Mouse (Mus musculus) limb, embryonic 10.5 days (tissue): ENCODE measurements around the gene Fbf1. TPM values are rescaled to one million over a fixed set of nuclear protein-coding genes. Genes with fewer than 3 reads are reported as not detected.

Experiments
- DNase-seq: peaks from one replicate; pipeline ENCODE4 v3.0.0-alpha.2; 2017; ENCODE audit warnings: low spot score
- H3K27ac ChIP-seq: fragments of 300-500 bp; sonication (generic); 2 replicates; pipeline ENCODE4 v1.5.1; 2016; ENCODE audit warnings: mild to moderate bottlenecking
- H3K27me3 ChIP-seq: fragments of 300-500 bp; sonication (generic); 2 replicates; pipeline ENCODE4 v1.6.1; 2016; ENCODE audit warnings: low read depth, mild to moderate bottlenecking; ENCODE audit not compliant: poor library complexity, severe bottlenecking
- H3K36me3 ChIP-seq: fragments of 300-500 bp; sonication (generic); 2 replicates; pipeline ENCODE4 v1.6.1; 2016; ENCODE audit warnings: mild to moderate bottlenecking, moderate library complexity
- H3K4me1 ChIP-seq: fragments of 300-500 bp; sonication (generic); 2 replicates; pipeline ENCODE4 v1.6.1; 2016
- H3K4me3 ChIP-seq: fragments of 300-500 bp; sonication (generic); 2 replicates; pipeline ENCODE4 v1.5.1; 2016; ENCODE audit warnings: mild to moderate bottlenecking, moderate library complexity
- H3K9me3 ChIP-seq: fragments of 300-500 bp; sonication (generic); replicated peaks from 2 replicates; pipeline ENCODE4 v1.6.1; 2016; ENCODE audit warnings: mild to moderate bottlenecking
- WGBS: fragments of 180-500 bp; shearing (Covaris S2); methylation state at CpG from one replicate; pipeline ENCODE4 v1.1.7; 2016; 5-methylcytosine and 5-hydroxymethylcytosine counted together
- polyA plus RNA-seq: library from polyadenylated mRNA; unstranded; fragments of >200 nt; fragmentation: Nextera tagmentation; extraction: Ambion mirVana; gene quantifications from 2 replicates; pipeline ENCODE4 v1.2.1, GENCODE M21; 2016

Fbf1 gene
- polyA plus RNA-seq, 1 experiment from 2014 or later: 56.8 TPM

DNA sequence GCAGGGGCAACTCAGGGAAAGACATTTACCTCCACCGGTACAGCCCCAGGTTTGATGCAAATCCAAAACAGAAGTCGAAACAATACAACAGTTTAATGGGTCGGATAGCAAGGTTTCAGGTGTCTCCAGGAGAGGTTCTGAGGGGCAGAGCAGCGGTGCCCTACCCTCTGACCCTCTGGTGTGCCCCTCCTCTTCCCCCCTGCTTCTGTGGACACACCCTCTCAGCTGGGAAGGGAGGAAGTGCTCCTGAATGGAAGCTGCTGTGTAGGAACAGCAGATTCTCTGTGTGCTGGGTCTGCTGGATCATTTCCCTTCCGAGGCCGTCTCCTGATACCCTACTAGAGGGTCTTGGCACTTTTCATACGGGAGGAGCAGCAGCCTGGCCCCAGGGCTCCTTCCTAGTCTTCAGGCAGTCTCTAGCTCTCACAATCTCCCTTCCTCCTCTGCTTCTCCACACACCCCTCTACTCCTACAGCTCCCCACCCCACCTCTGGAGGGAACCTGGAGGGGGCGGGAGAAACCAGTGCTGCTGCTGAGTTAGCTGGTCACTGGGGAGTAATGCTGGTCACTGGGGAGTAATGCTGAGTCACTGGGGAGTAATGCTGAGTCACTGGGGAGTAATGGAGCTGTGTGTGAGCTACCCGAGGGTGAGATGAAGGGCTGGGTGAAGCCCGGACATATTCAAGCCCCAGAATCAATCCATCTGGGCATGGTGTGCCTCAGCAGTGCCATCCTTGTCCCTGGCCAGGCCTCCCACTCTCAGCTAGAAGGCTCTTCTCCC lies 25.6 kb downstream of the Fbf1 start:
- H3K27ac ChIP-seq: peak overlapping the region; percentile 32; the same call in 1 of the 2 replicates
- no peaks in the 10 kb centered on the region for H3K9me3 ChIP-seq
- 71% methylated on average over 10 of the region's 10 CpGs for WGBS
- no peaks in the 10 kb centered on the region for H3K27me3 ChIP-seq
- H3K4me3 ChIP-seq: no peak overlapping the region
- DNase-seq: no peak
- peaks cover 62% of the 10 kb centered on the region for H3K36me3 ChIP-seq
- H3K4me1 ChIP-seq: peaks cover 38% of the 10 kb centered on the region

DNA sequence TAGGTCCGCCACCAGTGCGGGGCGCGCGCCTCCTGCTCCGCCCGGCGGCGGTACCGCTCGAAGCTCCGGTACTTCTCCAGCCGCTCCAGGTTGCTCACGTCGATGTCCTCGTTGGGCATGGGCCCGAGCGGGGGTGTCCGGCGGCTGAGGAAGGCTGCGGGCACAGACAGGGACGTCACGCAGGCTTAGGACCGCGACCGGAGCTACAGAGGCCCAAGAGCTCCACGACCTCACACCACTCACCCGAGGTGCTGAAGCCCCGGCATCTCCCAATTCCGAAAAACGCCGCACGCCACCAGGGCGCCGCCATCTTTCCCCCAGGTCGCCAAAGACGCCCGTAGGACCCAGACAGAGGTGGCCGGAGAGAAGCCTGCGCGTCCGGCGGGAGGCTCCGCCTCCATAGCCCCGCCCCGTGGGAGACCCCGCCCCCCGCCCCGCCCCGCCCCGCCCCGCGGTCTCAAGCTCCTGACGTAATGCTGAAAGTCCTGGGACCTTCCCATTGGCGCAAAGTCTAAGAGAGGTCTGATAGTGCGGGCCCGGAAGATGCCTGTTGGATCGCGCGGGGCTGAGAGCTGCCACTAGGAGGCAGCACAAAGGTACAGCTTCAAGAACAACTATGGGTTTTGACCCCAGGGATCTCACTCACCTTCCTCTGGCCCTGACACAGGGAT lies 29.4 kb downstream of the Fbf1 start, which contains the start of gene Mrpl38:
Gene Mrpl38, minus strand, starts transcription at position 401 of the 671 bp plus-strand sequence.
- peaks cover 60% of the 10 kb centered on the region for H3K36me3 ChIP-seq
- WGBS: under 1% methylated on average over 60 of the region's 60 CpGs
- H3K27me3 ChIP-seq: no peaks in the 10 kb centered on the region
- H3K9me3 ChIP-seq: no peaks in the 10 kb centered on the region
- peak within 1 kb of the TSS; percentile 94 for H3K27ac ChIP-seq
- peak within 1 kb of the TSS; percentile 95 for H3K4me3 ChIP-seq
- peak; percentile 99 for DNase-seq
- H3K4me1 ChIP-seq: peaks cover 31% of the 10 kb centered on the region

DNA sequence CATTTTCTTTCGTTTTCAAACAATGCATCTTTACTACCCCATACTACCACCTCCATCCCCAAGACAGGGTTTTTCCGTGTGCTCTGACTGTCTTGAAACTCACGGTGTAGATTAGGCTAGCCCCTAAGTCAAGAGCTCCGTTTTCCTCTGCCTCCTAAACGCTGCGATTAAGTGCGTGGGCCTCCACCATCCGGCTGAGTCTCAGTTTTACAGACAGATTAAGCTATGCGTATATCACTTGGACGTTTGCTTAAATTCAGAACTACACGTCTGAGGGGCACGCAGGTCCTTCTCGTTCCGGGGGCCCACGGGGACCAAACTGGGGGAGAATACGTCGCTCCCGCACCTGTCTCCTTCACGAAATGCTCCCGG lies 29.9 kb downstream of the Fbf1 start:
- Histone ChIP-seq H3K36me3 (peaks cover 60% of the 10 kb centered on the region), H3K4me1 (peaks cover 34% of the 10 kb centered on the region), H3K27ac (peak overlapping the region; percentile 94), H3K9me3 (no peaks in the 10 kb centered on the region), H3K27me3 (no peaks in the 10 kb centered on the region), H3K4me3 (peak overlapping the region; percentile 95)
- no peak for DNase-seq
- 2% methylated on average over 20 of the region's 20 CpGs for WGBS

DNA sequence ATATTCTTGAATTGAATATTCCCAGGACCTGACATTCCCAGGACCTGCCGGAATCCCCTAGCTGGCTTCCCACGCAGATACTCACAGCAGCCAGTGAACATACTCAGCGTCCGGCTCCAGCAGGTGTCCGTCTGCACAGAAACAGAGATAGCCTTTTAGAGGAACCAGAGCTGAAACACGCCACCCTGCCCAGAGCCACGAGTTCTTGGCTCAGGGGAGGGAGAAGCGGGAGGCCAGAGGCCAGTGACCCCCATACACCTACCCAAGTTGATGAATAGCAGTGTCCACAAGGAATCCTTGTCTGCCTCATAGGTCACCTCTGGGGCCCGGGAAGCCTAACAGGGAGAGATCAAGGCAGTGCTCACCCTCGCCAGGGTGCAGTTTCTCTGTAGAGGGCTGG lies 33.8 kb downstream of the Fbf1 start:
- H3K4me3 ChIP-seq: no peak overlapping the region
- H3K4me1 ChIP-seq: peaks cover 50% of the 10 kb centered on the region
- H3K36me3 ChIP-seq: peaks cover 60% of the 10 kb centered on the region
- no peak overlapping the region for H3K27ac ChIP-seq
- no peaks in the 10 kb centered on the region for H3K9me3 ChIP-seq
- WGBS: 88% methylated on average over 10 of the region's 10 CpGs
- no peak for DNase-seq
- peaks cover 5% of the 10 kb centered on the region; the same call in 1 of the 2 replicates for H3K27me3 ChIP-seq

DNA sequence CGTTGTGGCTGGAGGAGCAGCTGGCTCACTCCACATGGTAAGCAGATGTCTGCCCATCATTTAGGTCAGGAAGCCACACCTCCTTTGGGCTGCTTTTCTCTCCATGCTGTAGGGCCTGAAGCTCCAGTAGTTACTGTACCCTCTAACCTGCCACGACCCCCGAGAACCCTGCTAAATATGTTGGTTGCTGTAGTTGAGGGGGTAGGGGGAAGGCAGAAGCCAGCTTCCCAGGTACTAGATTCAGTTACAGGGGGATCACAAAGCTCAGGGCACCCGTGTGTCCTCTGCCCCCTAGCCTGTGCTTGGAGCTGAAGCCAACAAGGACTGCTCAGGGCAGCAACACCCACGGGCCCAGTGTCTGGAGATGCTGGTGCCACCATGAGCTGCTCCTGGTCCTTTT lies 34.5 kb downstream of the Fbf1 start:
- H3K36me3 ChIP-seq: peaks cover 60% of the 10 kb centered on the region
- no peak overlapping the region for H3K4me3 ChIP-seq
- H3K27me3 ChIP-seq: peaks cover 8% of the 10 kb centered on the region; the same call in 1 of the 2 replicates
- H3K27ac ChIP-seq: 0 out of 2 replicates have a peak overlapping the region, but pooled peaks have one; percentile 17
- 65% methylated on average over 5 of the region's 5 CpGs for WGBS
- H3K4me1 ChIP-seq: peaks cover 47% of the 10 kb centered on the region
- no peaks in the 10 kb centered on the region for H3K9me3 ChIP-seq
- no peak for DNase-seq

DNA sequence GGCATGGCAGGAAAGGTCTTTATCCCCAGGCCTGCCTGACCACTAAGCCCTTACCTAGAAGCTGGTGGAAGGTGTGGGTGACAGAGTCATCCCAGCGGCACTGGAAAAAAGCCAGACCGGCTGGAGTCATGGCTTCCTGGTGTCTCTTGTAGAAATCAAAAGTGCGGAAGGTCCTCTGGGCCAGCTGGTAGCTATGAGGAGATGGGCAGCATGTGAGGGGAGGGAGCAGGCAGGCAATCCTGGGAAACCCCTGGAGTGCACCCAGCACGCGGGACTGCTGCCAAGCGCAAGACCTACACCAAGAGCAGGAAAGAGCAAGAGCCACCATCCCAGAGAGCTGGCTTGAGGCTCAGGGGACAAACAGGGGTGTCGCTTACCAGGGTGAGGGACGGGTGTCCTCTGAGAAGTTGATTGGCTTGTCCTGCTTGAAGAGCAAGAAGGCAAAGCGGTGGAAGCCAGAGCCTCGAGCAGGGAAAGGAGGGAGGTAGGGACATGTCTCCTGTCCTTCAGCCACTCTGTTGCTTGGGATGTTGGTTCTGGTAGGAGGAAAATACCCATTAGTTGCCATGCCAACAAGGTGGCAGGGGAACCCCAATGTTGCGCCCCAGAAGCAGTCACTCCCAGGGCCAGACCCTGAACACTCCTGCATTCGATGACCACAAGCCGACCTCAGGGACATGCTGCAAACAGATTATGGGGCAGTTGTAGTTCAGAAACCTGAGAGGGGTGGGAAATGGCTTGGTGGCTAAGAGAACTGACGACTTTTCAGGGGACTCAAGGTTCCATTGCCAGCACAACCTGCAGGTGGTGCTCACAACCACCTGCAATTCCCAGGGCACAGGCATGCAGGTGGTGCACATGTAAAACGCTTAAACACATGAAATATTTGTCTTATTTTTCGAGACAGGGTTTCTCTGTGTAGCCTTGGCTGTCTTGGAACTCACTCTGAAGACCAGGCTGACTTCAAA lies 35.3 kb downstream of the Fbf1 start:
- peaks cover 9% of the 10 kb centered on the region; the same call in 1 of the 2 replicates for H3K27me3 ChIP-seq
- H3K27ac ChIP-seq: no peak overlapping the region; the same call in 1 of the 2 replicates
- no peaks in the 10 kb centered on the region for H3K9me3 ChIP-seq
- no peak overlapping the region for H3K4me3 ChIP-seq
- no peak for DNase-seq
- H3K36me3 ChIP-seq: peaks cover 60% of the 10 kb centered on the region
- peaks cover 48% of the 10 kb centered on the region for H3K4me1 ChIP-seq
- 80% methylated on average over 16 of the region's 16 CpGs for WGBS

DNA sequence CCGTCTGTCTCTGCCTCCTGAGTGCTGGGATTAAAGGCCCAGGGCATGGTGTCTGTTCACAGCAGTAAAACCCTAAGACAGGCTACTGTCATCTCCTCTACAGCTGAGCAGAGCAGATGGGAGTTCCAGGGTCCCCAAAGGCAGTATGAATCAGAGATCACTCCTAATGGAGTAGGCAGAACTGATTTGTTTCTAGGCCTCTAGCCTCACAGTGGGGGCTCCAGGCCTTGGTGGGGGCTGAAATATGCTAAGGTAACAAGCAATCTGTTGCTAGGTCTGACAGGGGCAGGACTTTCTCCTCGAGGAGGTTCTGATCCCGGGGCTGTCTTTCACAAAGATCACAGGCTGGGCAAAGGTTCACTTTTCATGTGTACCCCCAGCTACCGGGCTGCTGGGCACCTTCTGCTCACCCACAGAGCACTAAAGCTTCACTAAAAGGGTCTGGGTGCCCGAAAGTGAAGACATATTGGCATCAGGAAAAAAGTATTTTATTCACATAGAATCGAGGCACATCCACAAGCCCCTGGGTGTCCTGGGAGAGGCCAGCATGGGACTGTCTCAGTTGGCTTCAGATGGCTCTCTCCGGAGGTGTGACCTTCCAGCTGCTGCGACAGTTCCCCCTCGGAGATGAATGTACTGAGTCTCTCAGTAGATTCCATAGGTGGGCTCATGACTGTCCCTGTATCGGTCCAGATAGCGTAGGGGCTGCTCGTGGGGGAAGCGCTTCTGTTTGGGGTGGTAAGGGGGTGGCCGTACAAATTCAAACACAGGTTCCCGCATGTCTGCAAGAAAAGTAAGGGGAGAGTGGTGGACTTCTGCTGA lies 36.4 kb downstream of the Fbf1 start:
- peaks cover 9% of the 10 kb centered on the region; the same call in 1 of the 2 replicates for H3K27me3 ChIP-seq
- peaks cover 53% of the 10 kb centered on the region for H3K4me1 ChIP-seq
- peak overlapping the region; percentile 70 for H3K4me3 ChIP-seq
- peaks cover 54% of the 10 kb centered on the region for H3K36me3 ChIP-seq
- DNase-seq: no peak
- H3K9me3 ChIP-seq: no peaks in the 10 kb centered on the region
- peak overlapping the region; percentile 89 for H3K27ac ChIP-seq
- 84% methylated on average over 15 of the region's 15 CpGs for WGBS

DNA sequence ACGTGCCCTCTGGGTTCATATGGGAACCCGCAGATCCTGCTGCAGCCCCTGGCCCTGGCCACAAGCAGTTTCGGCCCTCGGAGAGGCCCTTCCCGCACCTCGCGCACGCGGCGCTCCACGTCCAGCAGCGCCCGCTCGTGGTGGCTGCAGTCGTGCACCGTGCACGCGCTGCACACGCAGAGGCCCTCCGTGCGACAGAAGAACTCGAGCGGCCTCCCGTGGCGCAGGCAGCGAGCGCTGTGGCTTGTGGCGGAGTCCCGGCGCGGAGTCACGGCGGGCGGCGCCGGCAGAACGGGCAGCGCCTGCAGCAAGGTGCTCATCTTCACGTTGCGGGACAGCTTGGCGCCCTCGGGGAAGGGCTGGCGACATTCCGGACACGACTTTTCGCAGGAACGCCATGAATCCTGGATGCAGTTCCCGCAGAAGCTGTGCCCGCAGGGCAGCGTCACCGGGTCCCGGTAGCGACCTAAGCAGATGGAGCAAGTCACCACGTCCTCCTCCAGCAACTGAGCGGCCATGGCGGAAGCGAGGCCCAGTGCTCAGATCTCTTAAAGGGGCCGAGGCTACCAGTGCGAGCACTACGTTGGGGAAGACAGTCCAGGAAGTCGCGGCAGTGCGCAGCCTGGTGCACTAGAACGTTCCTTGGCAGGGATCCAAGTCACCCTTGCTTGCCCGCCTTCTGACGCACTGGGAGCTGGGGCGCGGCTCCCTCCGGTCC lies 37.3 kb downstream of the Fbf1 start, which contains the start of gene Trim65:
Gene Trim65, minus strand, starts transcription at position 641 of the 718 bp plus-strand sequence.
- H3K27me3 ChIP-seq: peaks cover 9% of the 10 kb centered on the region; the same call in 1 of the 2 replicates
- H3K4me1 ChIP-seq: peaks cover 57% of the 10 kb centered on the region
- H3K36me3 ChIP-seq: peaks cover 53% of the 10 kb centered on the region
- peak; percentile 88 for DNase-seq
- no peaks in the 10 kb centered on the region for H3K9me3 ChIP-seq
- H3K4me3 ChIP-seq: peak within 1 kb of the TSS; percentile 70
- peak within 1 kb of the TSS; percentile 89 for H3K27ac ChIP-seq
- 3% methylated on average over 69 of the region's 69 CpGs for WGBS

DNA sequence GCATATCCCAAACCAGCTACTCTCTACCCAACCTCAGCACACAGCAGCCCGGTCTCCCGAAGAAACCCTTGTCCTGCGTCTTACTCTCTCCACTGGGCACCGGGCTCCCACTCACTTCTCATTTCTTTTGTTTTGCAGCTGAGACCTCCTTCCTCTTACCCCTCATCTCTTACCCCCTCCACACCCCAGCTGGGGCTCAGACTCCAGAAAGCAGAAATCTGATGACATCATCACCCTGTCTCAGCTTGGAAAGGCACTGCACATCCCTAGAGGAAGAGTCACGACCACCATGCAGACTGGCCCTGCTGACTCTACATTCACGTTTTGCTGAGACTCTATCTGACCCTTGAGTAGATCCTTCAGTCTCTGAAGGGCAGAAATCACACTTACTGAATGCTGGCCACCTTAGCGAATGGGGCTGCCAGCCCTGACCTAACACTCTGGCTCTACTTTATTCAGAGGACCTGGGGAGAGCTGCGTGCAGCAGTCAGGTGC lies 37.9 kb downstream of the Fbf1 start:
- peaks cover 57% of the 10 kb centered on the region for H3K4me1 ChIP-seq
- DNase-seq: no peak

DNA sequence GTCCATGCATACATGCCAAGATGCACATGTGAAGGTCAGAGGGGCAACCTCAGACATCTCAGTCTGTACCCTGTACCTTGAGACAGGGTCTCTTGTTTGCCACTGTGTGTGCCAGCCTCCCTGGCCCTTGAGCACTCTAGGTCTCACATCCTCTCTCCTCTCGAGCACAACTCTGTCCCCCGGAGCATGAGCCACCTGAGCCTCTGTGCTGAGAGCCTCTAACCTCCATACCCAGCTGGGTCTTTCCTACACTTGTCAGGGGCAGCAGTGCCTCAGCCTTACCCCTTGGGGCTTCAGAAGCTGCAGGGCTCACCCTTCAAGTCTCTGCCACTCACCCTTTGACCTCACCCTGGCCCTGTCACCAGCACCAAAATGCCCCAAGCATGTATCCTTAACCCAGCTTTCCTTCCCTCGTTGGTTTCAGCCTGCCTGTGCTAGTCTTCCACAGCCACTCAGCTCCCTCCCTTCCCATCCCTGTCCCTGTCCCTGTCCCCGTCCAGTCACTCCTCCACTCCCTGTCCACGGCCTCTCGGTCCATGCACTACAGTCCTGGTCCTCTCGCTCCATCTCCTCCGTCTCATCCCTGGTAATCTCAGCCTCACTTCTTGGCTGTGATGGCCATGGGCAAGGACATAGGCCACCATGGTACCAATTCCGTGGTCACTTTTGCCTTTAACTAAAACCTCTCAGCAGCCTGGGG lies 38.7 kb downstream of the Fbf1 start:
- peaks cover 44% of the 10 kb centered on the region for H3K36me3 ChIP-seq
- peaks cover 9% of the 10 kb centered on the region; the same call in 1 of the 2 replicates for H3K27me3 ChIP-seq
- H3K27ac ChIP-seq: 0 out of 2 replicates have a peak overlapping the region, but pooled peaks have one; percentile 89
- WGBS: 84% methylated on average over 9 of the region's 9 CpGs
- H3K4me1 ChIP-seq: peaks cover 57% of the 10 kb centered on the region
- H3K9me3 ChIP-seq: no peaks in the 10 kb centered on the region; the same call in 1 of the 2 replicates
- H3K4me3 ChIP-seq: no peak overlapping the region
- DNase-seq: no peak

More for the DNA sequence above, 37.9 kb downstream of the Fbf1 start:
- Histone ChIP-seq H3K36me3 (peaks cover 52% of the 10 kb centered on the region), H3K27me3 (peaks cover 9% of the 10 kb centered on the region; the same call in 1 of the 2 replicates), H3K9me3 (no peaks in the 10 kb centered on the region; the same call in 1 of the 2 replicates), H3K27ac (peak overlapping the region; percentile 89), H3K4me3 (peak overlapping the region; percentile 70)
- WGBS: 50% methylated on average over 8 of the region's 8 CpGs
